Mouse (Mus musculus): ENCODE measurements around the gene Rnaseh2c. TPM values are rescaled to one million over a fixed set of nuclear protein-coding genes. Genes with fewer than 3 reads are reported as not detected.

Rnaseh2c gene
- 1.2 TPM for polyA plus RNA-seq (2014; fragmentation: Illumina TruSeq; extraction: RNeasy Lipid Tissue Mini Kit (QIAGEN cat#74804))

DNA sequence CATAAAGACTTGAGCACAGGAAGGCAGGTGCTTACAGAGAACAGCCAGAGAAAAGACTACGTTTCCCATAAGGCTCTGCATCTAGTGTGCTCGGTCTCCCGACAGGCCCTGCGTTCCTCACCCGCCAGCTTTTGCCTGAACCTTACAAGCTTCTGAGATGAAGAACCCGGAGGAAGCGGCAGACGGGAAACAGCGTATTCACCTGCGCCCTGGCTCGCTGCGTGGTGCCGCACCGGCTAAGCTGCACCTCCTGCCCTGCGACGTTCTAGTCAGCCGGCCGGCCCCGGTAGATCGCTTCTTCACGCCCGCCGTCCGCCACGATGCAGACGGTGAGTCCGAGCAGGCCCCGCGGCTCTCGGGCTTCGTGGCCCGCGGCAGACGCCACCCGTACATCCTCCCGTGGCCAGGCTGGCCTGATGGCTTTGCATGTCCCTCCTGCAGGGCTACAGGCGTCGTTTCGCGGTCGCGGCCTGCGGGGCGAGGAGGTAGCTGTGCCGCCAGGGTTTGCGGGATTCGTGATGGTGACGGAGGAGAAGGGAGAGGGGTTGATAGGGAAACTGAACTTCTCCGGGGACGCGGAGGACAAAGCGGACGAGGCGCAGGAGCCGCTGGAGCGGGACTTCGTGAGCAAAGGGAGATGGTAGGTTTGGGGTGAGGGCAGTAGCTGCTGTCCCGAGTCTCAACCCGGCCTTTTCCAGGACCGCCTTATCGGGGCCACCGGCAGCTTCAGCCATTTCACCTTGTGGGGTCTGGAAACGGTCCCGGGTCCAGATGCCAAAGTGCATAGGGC, at the start of gene Rnaseh2c:
TSS of gene Rnaseh2c (plus strand) at position 122 of the 790 bp plus-strand sequence.

DNA sequence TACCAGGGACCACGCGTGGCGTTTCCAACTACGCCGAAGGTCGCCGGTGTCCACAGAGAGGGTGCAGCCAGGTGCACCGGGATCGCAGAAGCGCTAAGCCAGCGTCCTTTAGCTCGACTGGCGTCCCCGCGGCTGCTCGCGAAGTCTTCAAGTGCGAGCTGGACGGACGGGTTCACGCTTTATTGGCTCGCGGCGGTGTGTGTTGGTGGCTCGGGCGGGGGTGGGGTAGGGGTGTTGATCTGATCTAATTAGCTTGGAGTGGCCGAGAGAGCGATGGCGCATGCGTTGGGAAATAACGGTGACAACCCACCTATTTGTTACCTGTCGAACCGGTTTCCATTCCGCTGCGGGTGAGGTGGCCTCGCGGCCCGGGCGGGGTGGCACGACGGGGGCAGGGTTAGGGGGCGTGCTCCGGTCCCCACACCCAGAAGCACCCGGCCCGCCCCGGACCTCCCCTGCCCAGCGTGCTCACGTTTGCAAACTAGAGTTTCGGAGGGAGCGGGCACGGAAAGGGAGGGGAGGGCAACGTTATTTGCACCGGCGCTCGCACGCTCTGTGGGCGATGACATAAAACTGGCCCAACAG, 41.1 kb upstream of the Rnaseh2c start, which contains the start of gene Ovol1:
TSS of gene Ovol1 (minus strand) at position 190 of the 585 bp plus-strand sequence.

DNA sequence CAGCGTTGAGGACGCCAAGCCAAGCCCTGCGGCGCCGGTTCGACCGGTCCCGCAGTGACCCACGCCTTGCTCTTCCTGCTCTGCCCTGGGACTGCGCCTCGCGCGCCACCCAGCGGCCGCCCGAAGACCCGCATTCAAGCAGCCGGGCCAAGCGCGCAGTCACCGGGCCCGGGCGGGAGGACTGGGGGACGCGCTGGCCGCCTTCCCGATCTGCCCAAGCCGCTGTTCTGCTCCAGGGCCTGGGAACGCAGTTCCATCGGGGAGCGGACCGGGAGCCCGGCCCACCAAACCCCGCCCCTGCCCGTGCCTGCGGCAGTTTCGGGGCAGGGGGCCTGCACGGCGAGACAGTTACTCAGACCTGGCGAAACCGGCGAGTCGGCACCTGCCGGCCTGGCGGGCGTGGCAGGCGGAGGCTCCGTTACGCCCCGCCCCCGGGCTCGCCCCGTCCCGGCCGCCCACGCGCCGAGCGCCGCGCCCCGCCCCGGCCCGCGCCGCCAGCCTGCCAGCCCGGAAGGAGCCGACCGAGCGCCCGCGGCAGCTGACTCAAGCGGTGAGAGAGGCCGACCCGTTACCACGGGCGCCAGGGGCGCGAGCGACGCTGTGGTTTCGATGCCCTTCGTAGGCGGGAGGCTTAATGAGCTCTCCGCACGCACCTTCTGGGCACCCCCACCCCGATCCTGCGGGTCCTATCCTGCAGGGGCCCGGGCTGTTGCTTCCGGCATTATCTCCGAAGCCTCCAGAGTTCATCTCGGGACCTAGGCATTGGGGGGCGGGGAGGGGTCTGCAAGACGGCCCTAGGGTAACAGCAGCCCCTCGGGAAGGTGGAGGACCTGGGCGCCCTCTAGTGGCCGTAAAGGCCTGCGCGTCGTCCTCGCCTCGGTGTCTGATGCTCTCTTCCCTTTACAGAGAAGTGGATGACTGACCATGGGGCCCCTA, 33.9 kb upstream of the Rnaseh2c start, which contains the start of gene Ap5b1:
TSS of gene Ap5b1 (plus strand) at position 492 of the 936 bp plus-strand sequence.

GRCm38 (mm10) chr19:5609547-5610404, 8.1 kb downstream of the Rnaseh2c start, which contains the start of gene Kat5:
TSS of gene Kat5 (minus strand) at chr19:5610237.

DNA sequence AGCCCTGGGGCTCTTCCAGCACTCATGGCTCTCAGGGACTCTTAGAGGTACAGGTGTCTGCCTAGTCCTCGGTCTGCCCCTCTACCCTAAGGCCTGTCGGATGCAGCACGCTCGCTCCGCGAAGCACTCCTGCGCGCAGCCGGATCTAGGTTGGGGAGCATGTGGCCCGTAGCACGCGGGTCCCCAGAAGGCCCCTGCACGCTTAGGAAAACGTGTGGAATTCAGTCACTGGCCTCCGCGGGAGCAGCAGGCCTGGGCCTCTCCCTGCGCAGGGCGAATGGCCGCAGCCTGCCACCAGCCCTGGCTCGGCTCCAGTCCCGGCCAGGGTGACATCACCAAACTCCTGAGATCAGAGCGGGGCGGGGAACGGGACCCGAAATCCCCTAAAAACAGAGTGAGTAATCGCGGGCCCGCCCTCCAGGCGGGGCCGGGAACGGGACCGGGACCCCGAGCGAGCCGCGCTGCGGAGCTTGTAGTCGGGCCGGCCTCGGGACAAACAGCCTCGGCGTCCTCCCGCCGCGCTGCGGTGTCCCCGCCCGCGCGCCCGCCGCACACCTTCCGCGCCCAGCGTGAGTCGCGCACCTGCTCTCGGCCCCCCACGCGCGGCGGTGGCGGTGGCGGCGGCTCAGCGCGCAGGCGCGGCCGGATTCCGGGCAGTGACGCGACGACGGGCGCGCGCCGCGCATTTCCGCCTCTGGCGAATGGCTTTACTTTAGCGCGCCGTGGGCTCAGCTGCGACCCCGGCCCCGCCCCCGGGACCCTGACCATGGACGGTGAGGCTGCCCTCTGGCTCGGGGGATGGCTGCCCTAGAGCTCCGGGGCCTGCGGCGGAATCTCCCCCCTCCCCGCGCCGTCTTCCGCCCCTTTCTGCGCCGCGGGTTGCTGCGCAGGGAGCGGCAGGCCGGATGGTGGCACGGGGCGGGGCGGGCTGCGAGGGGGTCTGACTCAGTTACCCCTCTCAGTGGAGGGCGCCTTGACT, 35.7 kb downstream of the Rnaseh2c start, which contains the start of gene Rela:
TSS of gene Rela (plus strand) at position 415 of the 979 bp plus-strand sequence.

Other genes starting within 250 kb of the Rnaseh2c start
- gene Eif1ad, start 235.1 kb upstream of the Rnaseh2c start, polyA plus RNA-seq (2014; fragmentation: Illumina TruSeq; extraction: RNeasy Lipid Tissue Mini Kit (QIAGEN cat#74804)), result 12.7 TPM
- gene Banf1, start 234.7 kb upstream of the Rnaseh2c start, polyA plus RNA-seq (2014; fragmentation: Illumina TruSeq; extraction: RNeasy Lipid Tissue Mini Kit (QIAGEN cat#74804)), result 9.0 TPM
- 2.5 TPM for gene Sart1, start 213.2 kb upstream of the Rnaseh2c start, polyA plus RNA-seq (2014; fragmentation: Illumina TruSeq; extraction: RNeasy Lipid Tissue Mini Kit (QIAGEN cat#74804))
- gene Tsga10ip, start 199.3 kb upstream of the Rnaseh2c start, polyA plus RNA-seq (2014; fragmentation: Illumina TruSeq; extraction: RNeasy Lipid Tissue Mini Kit (QIAGEN cat#74804)), result not detected
- gene Drap1, start 176.9 kb upstream of the Rnaseh2c start, polyA plus RNA-seq (2014; fragmentation: Illumina TruSeq; extraction: RNeasy Lipid Tissue Mini Kit (QIAGEN cat#74804)), result 5.8 TPM
- not detected for gene AI837181, start 176.7 kb upstream of the Rnaseh2c start, polyA plus RNA-seq (2014; fragmentation: Illumina TruSeq; extraction: RNeasy Lipid Tissue Mini Kit (QIAGEN cat#74804))
- not detected for gene Fosl1, start 154.3 kb upstream of the Rnaseh2c start, polyA plus RNA-seq (2014; fragmentation: Illumina TruSeq; extraction: RNeasy Lipid Tissue Mini Kit (QIAGEN cat#74804))
- gene Ccdc85b, start 144.0 kb upstream of the Rnaseh2c start, polyA plus RNA-seq (2014; fragmentation: Illumina TruSeq; extraction: RNeasy Lipid Tissue Mini Kit (QIAGEN cat#74804)), result 1.5 TPM
- 2.3 TPM for gene Fibp, start 141.3 kb upstream of the Rnaseh2c start, polyA plus RNA-seq (2014; fragmentation: Illumina TruSeq; extraction: RNeasy Lipid Tissue Mini Kit (QIAGEN cat#74804))
- gene Ctsw, start 133.4 kb upstream of the Rnaseh2c start, polyA plus RNA-seq (2014; fragmentation: Illumina TruSeq; extraction: RNeasy Lipid Tissue Mini Kit (QIAGEN cat#74804)), result not detected
- gene Efemp2, start 127.9 kb upstream of the Rnaseh2c start, polyA plus RNA-seq (2014; fragmentation: Illumina TruSeq; extraction: RNeasy Lipid Tissue Mini Kit (QIAGEN cat#74804)), result 2.1 TPM
- gene Mus81, start 113.5 kb upstream of the Rnaseh2c start, polyA plus RNA-seq (2014; fragmentation: Illumina TruSeq; extraction: RNeasy Lipid Tissue Mini Kit (QIAGEN cat#74804)), result 1.6 TPM
- gene Cfl1, start 111.4 kb upstream of the Rnaseh2c start, polyA plus RNA-seq (2014; fragmentation: Illumina TruSeq; extraction: RNeasy Lipid Tissue Mini Kit (QIAGEN cat#74804)), result 190 TPM
- gene 1700020D05Rik, start 98.1 kb upstream of the Rnaseh2c start, polyA plus RNA-seq (2014; fragmentation: Illumina TruSeq; extraction: RNeasy Lipid Tissue Mini Kit (QIAGEN cat#74804)), result not detected
- gene Snx32, start 91.3 kb upstream of the Rnaseh2c start, polyA plus RNA-seq (2014; fragmentation: Illumina TruSeq; extraction: RNeasy Lipid Tissue Mini Kit (QIAGEN cat#74804)), result not detected
- gene Ovol1, start 41.2 kb upstream of the Rnaseh2c start, polyA plus RNA-seq (2014; fragmentation: Illumina TruSeq; extraction: RNeasy Lipid Tissue Mini Kit (QIAGEN cat#74804)), result 0.20 TPM
- not detected for gene Ap5b1, start 33.8 kb upstream of the Rnaseh2c start, polyA plus RNA-seq (2014; fragmentation: Illumina TruSeq; extraction: RNeasy Lipid Tissue Mini Kit (QIAGEN cat#74804))
- gene Kat5, start 8.4 kb downstream of the Rnaseh2c start, polyA plus RNA-seq (2014; fragmentation: Illumina TruSeq; extraction: RNeasy Lipid Tissue Mini Kit (QIAGEN cat#74804)), result 31.8 TPM
- gene Rela, start 35.6 kb downstream of the Rnaseh2c start, polyA plus RNA-seq (2014; fragmentation: Illumina TruSeq; extraction: RNeasy Lipid Tissue Mini Kit (QIAGEN cat#74804)), result 1.3 TPM
- 2.2 TPM for gene Sipa1, start 61.8 kb downstream of the Rnaseh2c start, polyA plus RNA-seq (2014; fragmentation: Illumina TruSeq; extraction: RNeasy Lipid Tissue Mini Kit (QIAGEN cat#74804))
- 1.5 TPM for gene Map3k11, start 86.9 kb downstream of the Rnaseh2c start, polyA plus RNA-seq (2014; fragmentation: Illumina TruSeq; extraction: RNeasy Lipid Tissue Mini Kit (QIAGEN cat#74804))
- 0.29 TPM for gene Pcnx3, start 87.0 kb downstream of the Rnaseh2c start, polyA plus RNA-seq (2014; fragmentation: Illumina TruSeq; extraction: RNeasy Lipid Tissue Mini Kit (QIAGEN cat#74804))
- gene Kcnk7, start 102.5 kb downstream of the Rnaseh2c start, polyA plus RNA-seq (2014; fragmentation: Illumina TruSeq; extraction: RNeasy Lipid Tissue Mini Kit (QIAGEN cat#74804)), result not detected
- gene Ehbp1l1, start 124.4 kb downstream of the Rnaseh2c start, polyA plus RNA-seq (2014; fragmentation: Illumina TruSeq; extraction: RNeasy Lipid Tissue Mini Kit (QIAGEN cat#74804)), result 2.2 TPM
- gene Fam89b, start 127.8 kb downstream of the Rnaseh2c start, polyA plus RNA-seq (2014; fragmentation: Illumina TruSeq; extraction: RNeasy Lipid Tissue Mini Kit (QIAGEN cat#74804)), result not detected
- gene Ltbp3, start 139.0 kb downstream of the Rnaseh2c start, polyA plus RNA-seq (2014; fragmentation: Illumina TruSeq; extraction: RNeasy Lipid Tissue Mini Kit (QIAGEN cat#74804)), result 7.7 TPM
- 0.57 TPM for gene Scyl1, start 169.5 kb downstream of the Rnaseh2c start, polyA plus RNA-seq (2014; fragmentation: Illumina TruSeq; extraction: RNeasy Lipid Tissue Mini Kit (QIAGEN cat#74804))